Mouse (Mus musculus) embryonic facial prominence, embryonic 11.5 days (tissue): ENCODE measurements around the gene Hdac7. TPM values are rescaled to one million over a fixed set of nuclear protein-coding genes. Genes with fewer than 3 reads are reported as not detected.

ENCODE experiments used
- ATAC-seq: fragments of 200-750 bp; cut with Nextera tagmentation; replicated peaks from 2 replicates; pipeline ENCODE4 v1.8.0; 2017; ENCODE audit warnings: low read depth; ENCODE audit not compliant: insufficient number of reproducible peaks, low FRiP score, low TSS enrichment
- DNase-seq: peaks from one replicate; pipeline ENCODE4 v3.0.0-alpha.2; 2015; ENCODE audit warnings: low spot score
- H3K27ac ChIP-seq: fragments of 300-500 bp; sonication (generic); replicated peaks from 2 replicates; pipeline ENCODE4 v1.5.1; 2014; ENCODE audit warnings: mild to moderate bottlenecking, low read depth, low read length, control low read depth
- H3K27me3 ChIP-seq: fragments of 300-500 bp; sonication (generic); 2 replicates; pipeline ENCODE4 v1.6.1; 2014; ENCODE audit warnings: mild to moderate bottlenecking, low read length, moderate library complexity, mixed read lengths; ENCODE audit not compliant: control insufficient read depth, insufficient read depth
- H3K36me3 ChIP-seq: fragments of 300-500 bp; sonication (generic); replicated peaks from 2 replicates; pipeline ENCODE4 v1.6.1; 2014; ENCODE audit warnings: low read depth, mild to moderate bottlenecking, low read length, moderate library complexity, mixed read lengths; ENCODE audit not compliant: control insufficient read depth, insufficient read depth
- H3K4me1 ChIP-seq: fragments of 300-500 bp; sonication (generic); 2 replicates; pipeline ENCODE4 v1.6.1; 2014; ENCODE audit warnings: low read length, mixed read lengths; ENCODE audit not compliant: control insufficient read depth, insufficient read depth
- H3K4me2 ChIP-seq: fragments of 300-500 bp; sonication (generic); 2 replicates; pipeline ENCODE4 v1.6.1; 2014; ENCODE audit warnings: low read depth, mild to moderate bottlenecking, control low read depth, low read length, moderate library complexity
- H3K4me3 ChIP-seq: fragments of 300-500 bp; sonication (generic); 2 replicates; pipeline ENCODE4 v1.5.1; 2014; ENCODE audit warnings: low read depth, low read length, control low read depth
- H3K9ac ChIP-seq: fragments of 300-500 bp; sonication (generic); replicated peaks from 2 replicates; pipeline ENCODE4 v1.6.1; 2014; ENCODE audit warnings: mild to moderate bottlenecking, control low read depth, low read length
- H3K9me3 ChIP-seq: fragments of 300-500 bp; sonication (generic); replicated peaks from 2 replicates; pipeline ENCODE4 v1.6.1; 2016; ENCODE audit warnings: mild to moderate bottlenecking, low read length, inconsistent platforms, mixed read lengths; ENCODE audit not compliant: control insufficient read depth
- WGBS: fragments of 180-500 bp; shearing (Covaris S2); extraction: QIAGEN DNeasy Blood & Tissue Kit; methylation state at CpG from one replicate; pipeline ENCODE4 v1.1.7; 2014; 5-methylcytosine and 5-hydroxymethylcytosine counted together
- polyA plus RNA-seq: library from polyadenylated mRNA; unstranded; fragments of >200 nt; fragmentation: Nextera tagmentation; extraction: Ambion mirVana; gene quantifications from 2 replicates; pipeline ENCODE4 v1.2.1, GENCODE M21; 2014

Gene Hdac7
- polyA plus RNA-seq, 1 experiment from 2014 or later: 17.0 TPM

GRCm38 (mm10) chr15:97841383-97841782 lies 2.9 kb downstream of the Hdac7 start:
- WGBS: 95% methylated on average over 6 of the region's 6 CpGs
- no peak for DNase-seq
- H3K36me3 ChIP-seq: no peaks in the 10 kb centered on the region
- no peak overlapping the region for H3K4me2 ChIP-seq
- ATAC-seq: no peak
- H3K9me3 ChIP-seq: no peaks in the 10 kb centered on the region
- no peak overlapping the region for H3K9ac ChIP-seq
- no peak overlapping the region for H3K27ac ChIP-seq
- no peaks in the 10 kb centered on the region for H3K27me3 ChIP-seq
- no peak overlapping the region for H3K4me3 ChIP-seq
- peaks cover 4% of the 10 kb centered on the region; the same call in 1 of the 2 replicates for H3K4me1 ChIP-seq

- DNase-seq (no peak), ATAC-seq (no peak)
- Histone ChIP-seq H3K4me3 (no peak overlapping the region), H3K27me3 (no peaks in the 10 kb centered on the region), H3K9ac (no peak overlapping the region), H3K4me1 (peaks cover 4% of the 10 kb centered on the region; the same call in 1 of the 2 replicates), H3K27ac (no peak overlapping the region), H3K9me3 (no peaks in the 10 kb centered on the region), H3K36me3 (no peaks in the 10 kb centered on the region), H3K4me2 (no peak overlapping the region)
- 72% methylated on average over 1 of the region's 1 CpGs for WGBS
Measured at GRCm38 (mm10) chr15:97840781-97841180, 3.5 kb downstream of the Hdac7 start.

GRCm38 (mm10) chr15:97839991-97840455 lies 4.3 kb downstream of the Hdac7 start:
- 33% methylated on average over 3 of the region's 3 CpGs for WGBS
- peak; percentile 57 for DNase-seq
- ATAC-seq: no peak; the same call in 1 of the 2 replicates
- Histone ChIP-seq H3K4me2 (no peak overlapping the region), H3K9me3 (no peaks in the 10 kb centered on the region), H3K27ac (no peak overlapping the region), H3K36me3 (no peaks in the 10 kb centered on the region), H3K9ac (no peak overlapping the region), H3K27me3 (no peaks in the 10 kb centered on the region), H3K4me1 (peaks cover 4% of the 10 kb centered on the region; the same call in 1 of the 2 replicates), H3K4me3 (no peak overlapping the region)

GRCm38 (mm10) chr15:97839473-97839872 lies 4.8 kb downstream of the Hdac7 start:
- Histone ChIP-seq H3K27me3 (no peaks in the 10 kb centered on the region), H3K36me3 (no peaks in the 10 kb centered on the region), H3K27ac (no peak overlapping the region), H3K4me1 (peaks cover 4% of the 10 kb centered on the region; the same call in 1 of the 2 replicates), H3K4me2 (no peak overlapping the region), H3K4me3 (no peak overlapping the region), H3K9ac (no peak overlapping the region), H3K9me3 (no peaks in the 10 kb centered on the region)
- DNase-seq (no peak), ATAC-seq (no peak)
- 74% methylated on average over 4 of the region's 4 CpGs for WGBS

- DNase-seq: no peak
- no peak for ATAC-seq
- peaks cover 4% of the 10 kb centered on the region; the same call in 1 of the 2 replicates for H3K4me1 ChIP-seq
- no peaks in the 10 kb centered on the region for H3K9me3 ChIP-seq
- no peak overlapping the region for H3K4me3 ChIP-seq
- H3K36me3 ChIP-seq: no peaks in the 10 kb centered on the region
- H3K27me3 ChIP-seq: no peaks in the 10 kb centered on the region
- no peak overlapping the region for H3K9ac ChIP-seq
- no peak overlapping the region for H3K4me2 ChIP-seq
- 87% methylated on average over 2 of the region's 2 CpGs for WGBS
- H3K27ac ChIP-seq: no peak overlapping the region
Measured at GRCm38 (mm10) chr15:97839012-97839411, 5.3 kb downstream of the Hdac7 start.

- ATAC-seq: no peak
- no peak overlapping the region for H3K4me3 ChIP-seq
- H3K36me3 ChIP-seq: no peaks in the 10 kb centered on the region
- DNase-seq: no peak
- no peak overlapping the region for H3K27ac ChIP-seq
- WGBS: 79% methylated on average over 4 of the region's 4 CpGs
- H3K9me3 ChIP-seq: no peaks in the 10 kb centered on the region
- no peak overlapping the region for H3K4me2 ChIP-seq
- no peaks in the 10 kb centered on the region for H3K27me3 ChIP-seq
- no peak overlapping the region for H3K9ac ChIP-seq
- peaks cover 4% of the 10 kb centered on the region; the same call in 1 of the 2 replicates for H3K4me1 ChIP-seq
Measured at GRCm38 (mm10) chr15:97838395-97838794, 5.9 kb downstream of the Hdac7 start.

- no peak overlapping the region for H3K4me2 ChIP-seq
- no peak overlapping the region for H3K9ac ChIP-seq
- H3K27ac ChIP-seq: no peak overlapping the region
- H3K9me3 ChIP-seq: no peaks in the 10 kb centered on the region
- peaks cover 4% of the 10 kb centered on the region; the same call in 1 of the 2 replicates for H3K4me1 ChIP-seq
- no peaks in the 10 kb centered on the region for H3K27me3 ChIP-seq
- DNase-seq (no peak), ATAC-seq (no peak)
- WGBS: 25% methylated on average over 8 of the region's 8 CpGs
- no peak overlapping the region for H3K4me3 ChIP-seq
- H3K36me3 ChIP-seq: no peaks in the 10 kb centered on the region
Measured at GRCm38 (mm10) chr15:97837491-97838061, 6.7 kb downstream of the Hdac7 start.

- H3K9ac ChIP-seq: no peak overlapping the region
Measured at GRCm38 (mm10) chr15:97836894-97837247, 7.4 kb downstream of the Hdac7 start.

More at GRCm38 (mm10) chr15:97836894-97837247, 7.4 kb downstream of the Hdac7 start:
- Histone ChIP-seq H3K4me1 (peaks cover 6% of the 10 kb centered on the region), H3K27me3 (no peaks in the 10 kb centered on the region), H3K36me3 (no peaks in the 10 kb centered on the region), H3K4me3 (no peak overlapping the region), H3K27ac (no peak overlapping the region), H3K9me3 (no peaks in the 10 kb centered on the region), H3K4me2 (no peak overlapping the region)
- WGBS: 69% methylated on average over 8 of the region's 8 CpGs
- ATAC-seq (no peak), DNase-seq (no peak)
